Mouse (Mus musculus) gastrocnemius, adult 2 months (tissue): ENCODE results near the gene Brca2. TPM values are rescaled to one million over a fixed set of nuclear protein-coding genes. Genes with fewer than 3 reads are reported as not detected.

ENCODE experiments used
- DNase-seq: peaks from one replicate; pipeline ENCODE4 v3.0.0; 2022
- H3K27ac ChIP-seq: fragments of 200-600 bp; 2 replicates; pipeline ENCODE4 v1.8.1; 2022; ENCODE audit warnings: mild to moderate bottlenecking
- H3K4me3 ChIP-seq: fragments of 200-600 bp; 2 replicates; pipeline ENCODE4 v1.8.1; 2022; ENCODE audit warnings: mild to moderate bottlenecking, moderate library complexity
- CTCF ChIP-seq: fragments of 200-600 bp; IDR thresholded peaks from 2 replicates; pipeline ENCODE4 v1.8.1; 2022; ENCODE audit warnings: antibody characterized with exemption, mild to moderate bottlenecking, moderate library complexity
- intact Hi-C: fragments of 180-260 bp; cut with DNase I; formaldehyde crosslinking; loops from one replicate; pipeline ENCODE4 v1.15.1; 2025
- total RNA-seq, 2 experiments: library from RNA; stranded (reverse); gene quantifications; 2 replicates each; pipeline ENCODE4 v1.2.3; 2021

The Brca2 gene
- total RNA-seq, 2 experiments from 2014 or later = 0.61 to 0.95 TPM

DNA sequence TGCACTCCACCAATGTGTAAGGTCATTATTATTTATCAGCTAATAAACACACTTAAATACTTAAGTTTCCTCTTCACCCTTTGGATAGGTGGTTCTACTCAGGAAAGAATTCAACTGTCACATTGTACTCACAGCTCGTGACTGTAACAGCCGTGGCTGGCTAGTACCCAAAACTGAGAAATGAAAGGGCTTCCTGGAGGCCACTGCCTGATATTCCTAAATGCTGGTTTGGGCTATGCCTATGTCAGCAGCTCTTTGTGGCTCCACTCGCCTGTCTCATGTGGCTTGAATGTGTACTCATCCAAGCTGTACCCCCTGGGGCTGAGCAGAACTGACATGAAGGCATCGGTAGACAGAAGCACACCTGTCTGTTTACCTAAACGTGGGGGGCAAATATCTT, 52.5 kb downstream of the Brca2 start:
- Histone ChIP-seq H3K27ac (no peak overlapping the region), H3K4me3 (no peak overlapping the region)
- DNase-seq = no peak
- no peak for TF ChIP-seq CTCF
- intact Hi-C loops = no loop called here

DNA sequence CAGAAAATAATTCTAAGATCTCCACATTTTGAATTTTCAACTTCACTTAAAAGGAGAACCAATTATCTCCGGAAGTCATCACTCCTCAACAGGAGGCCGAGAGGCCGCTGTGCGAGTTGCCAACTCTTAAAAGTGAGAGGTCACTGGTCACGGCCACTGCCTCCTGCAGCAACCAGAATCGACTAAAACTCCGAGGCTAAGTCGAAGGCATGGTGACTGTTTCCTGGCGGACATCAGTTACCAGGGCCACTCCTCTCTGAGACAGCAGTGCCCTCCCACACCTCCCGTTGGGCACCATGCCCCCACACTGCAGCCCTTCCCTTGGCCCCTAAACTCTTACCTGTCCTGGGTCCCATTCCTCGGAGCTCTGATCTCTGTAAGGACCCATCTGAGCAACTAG, 54.4 kb downstream of the Brca2 start:
- Histone ChIP-seq H3K4me3 (no peak overlapping the region), H3K27ac (no peak overlapping the region)
- no peak for TF ChIP-seq CTCF
- DNase-seq = no peak
- intact Hi-C loops = no loop called here

DNA sequence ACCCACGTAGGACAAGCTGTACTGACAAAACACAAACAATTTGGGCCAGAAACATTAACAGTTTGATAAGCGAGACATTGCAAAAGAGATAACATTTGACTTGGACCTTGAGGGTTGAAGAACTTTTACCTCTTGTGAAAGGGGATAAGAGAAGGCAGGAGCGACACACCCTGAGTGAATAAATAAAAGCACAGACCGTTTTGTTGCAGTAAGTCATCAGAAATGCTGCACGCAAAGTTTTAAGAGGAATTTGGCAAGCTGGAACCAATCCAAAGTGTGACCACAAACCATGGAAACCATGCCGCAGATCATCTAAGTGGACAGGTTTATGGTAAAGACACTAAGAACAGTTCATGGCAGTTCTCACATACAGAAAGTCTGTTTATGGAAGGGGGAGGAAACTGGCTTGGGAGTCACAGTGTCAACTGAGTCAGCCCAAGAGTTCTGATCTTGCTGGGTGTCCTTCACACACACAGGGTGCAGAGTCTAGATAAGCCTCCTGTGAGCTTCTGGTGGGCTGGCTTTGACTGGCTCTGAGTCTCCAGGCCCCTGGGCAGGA, 56.3 kb downstream of the Brca2 start:
- DNase-seq = no peak
- intact Hi-C loops = no loop called here
- Histone ChIP-seq H3K4me3 (no peak overlapping the region), H3K27ac (no peak overlapping the region)
- no peak for TF ChIP-seq CTCF

DNA sequence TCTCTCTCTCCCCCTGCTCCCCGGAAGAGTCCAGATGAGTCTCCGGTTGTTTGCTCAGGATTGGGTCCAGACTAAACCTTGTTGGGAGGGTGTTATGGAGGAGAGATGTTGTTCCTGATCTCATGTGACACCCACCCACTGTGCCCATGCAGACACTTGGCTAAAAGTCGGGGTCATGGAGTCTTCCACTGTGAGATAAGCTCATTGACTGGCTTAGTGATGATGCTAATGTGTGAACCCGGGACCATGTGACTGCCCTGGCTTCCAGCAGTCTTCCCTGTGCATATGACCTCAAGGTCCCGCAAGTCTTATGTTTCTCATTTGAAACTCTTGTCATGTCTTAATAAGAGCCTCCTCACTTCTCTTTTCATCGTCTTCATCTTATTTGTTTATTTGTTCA, 58.8 kb downstream of the Brca2 start:
- intact Hi-C loops = no loop called here
- DNase-seq = no peak
- Histone ChIP-seq H3K27ac (no peak overlapping the region), H3K4me3 (no peak overlapping the region)
- no peak for TF ChIP-seq CTCF

DNA sequence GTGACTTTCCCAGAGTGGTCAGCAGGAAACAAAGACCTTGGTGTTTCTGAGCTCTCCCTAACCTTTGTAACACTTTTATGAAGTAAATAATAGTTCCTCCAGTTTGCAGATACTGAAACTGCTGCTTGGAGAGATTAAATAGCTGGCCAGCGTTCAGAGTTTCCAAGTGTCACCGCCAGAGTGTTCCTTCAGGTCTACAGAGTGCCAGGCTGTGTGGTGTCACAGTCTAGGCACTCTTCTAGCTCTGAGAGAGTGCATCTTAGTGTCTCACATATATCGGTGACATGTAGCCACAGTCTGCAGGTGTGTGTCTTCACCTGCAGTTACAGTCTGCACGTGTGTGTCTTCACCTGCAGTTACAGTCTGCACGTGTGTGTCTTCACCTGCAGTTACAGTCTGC, 60.8 kb downstream of the Brca2 start:
- H3K4me3 ChIP-seq = no peak overlapping the region
- no peak for TF ChIP-seq CTCF
- DNase-seq = no peak
- no peak overlapping the region; the same call in 1 of the 2 replicates for H3K27ac ChIP-seq
- intact Hi-C loops = no loop called here

DNA sequence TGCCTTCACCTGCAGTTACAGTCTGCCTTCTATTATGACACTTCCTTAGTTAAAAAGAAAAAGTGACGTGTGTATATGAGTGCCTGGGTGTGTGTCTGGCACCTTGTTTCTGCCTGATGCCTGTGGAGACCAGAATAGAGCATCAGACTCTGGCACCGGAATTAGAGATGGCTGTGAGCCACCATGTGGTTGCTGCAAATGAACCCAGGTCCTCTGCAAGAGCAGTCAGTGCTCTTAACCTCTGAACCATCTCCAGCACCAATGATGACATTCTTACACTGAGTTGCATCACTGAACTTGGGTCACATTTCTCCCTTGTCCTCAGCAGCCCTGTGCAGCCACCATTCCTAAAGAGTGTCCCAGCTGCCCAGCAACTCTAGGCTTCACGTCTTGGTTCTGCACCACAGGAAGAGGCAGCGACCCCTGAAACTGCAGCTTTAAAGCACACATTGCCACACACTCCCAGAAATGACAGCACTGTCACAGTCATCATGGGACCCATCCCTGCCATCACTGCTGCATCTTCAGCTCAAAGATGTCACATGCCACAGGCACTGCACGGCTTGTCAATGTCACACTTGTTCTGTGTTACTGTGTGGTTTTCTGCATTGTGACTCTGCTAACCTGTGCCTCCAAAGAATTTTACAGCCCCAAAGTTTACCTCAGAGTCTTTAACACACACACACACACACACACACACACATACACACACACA, 61.3 kb downstream of the Brca2 start:
- no peak overlapping the region for H3K4me3 ChIP-seq
- peak; percentile 77 for DNase-seq
- H3K27ac ChIP-seq = no peak overlapping the region; the same call in 1 of the 2 replicates
- intact Hi-C loops = no loop called here
- no peak for TF ChIP-seq CTCF

DNA sequence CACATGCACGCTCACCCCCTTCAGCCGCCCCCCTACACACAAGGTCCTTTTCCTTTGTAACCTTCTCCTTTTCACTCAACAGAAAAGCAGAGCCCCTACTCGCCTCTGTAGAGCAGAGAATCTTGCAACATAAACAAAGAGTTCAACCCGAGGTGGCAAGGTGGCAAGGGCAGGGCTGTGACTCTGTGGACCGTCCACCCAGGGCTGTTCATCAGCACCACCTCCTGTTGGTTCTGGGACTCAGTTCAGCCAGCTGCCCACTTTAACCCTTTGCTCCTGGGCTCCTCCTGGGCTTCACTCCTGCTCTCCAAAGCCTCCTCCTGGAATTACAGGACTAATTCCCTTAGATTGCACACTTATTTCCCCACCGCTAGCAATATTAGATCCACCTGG, 61.9 kb downstream of the Brca2 start:
- Histone ChIP-seq H3K4me3 (no peak overlapping the region), H3K27ac (no peak overlapping the region)
- no peak for DNase-seq
- no peak for TF ChIP-seq CTCF
- intact Hi-C loops = no loop called here

DNA sequence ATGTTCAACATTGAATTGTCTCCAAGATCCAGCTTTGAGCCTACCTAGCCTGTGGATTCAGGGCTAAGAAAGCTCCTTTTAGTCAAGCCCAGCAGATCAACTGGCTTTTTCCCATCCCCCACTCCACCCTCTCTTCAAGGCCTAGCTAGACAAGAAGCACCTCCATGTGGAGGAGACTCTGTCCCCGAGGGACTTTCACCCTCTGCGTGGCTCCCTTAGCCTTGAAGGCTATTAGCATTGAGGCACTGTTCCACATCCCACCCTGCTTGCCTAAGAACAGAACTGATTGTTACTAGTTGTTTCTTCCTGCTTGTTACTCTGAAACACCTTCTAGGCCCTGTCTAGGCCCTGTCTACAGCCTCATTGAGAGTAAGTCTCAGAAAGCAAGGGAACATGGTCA, 67.5 kb downstream of the Brca2 start:
- no peak for DNase-seq
- TF ChIP-seq CTCF = no peak
- Histone ChIP-seq H3K27ac (no peak overlapping the region), H3K4me3 (no peak overlapping the region)
- intact Hi-C loops = no loop called here

DNA sequence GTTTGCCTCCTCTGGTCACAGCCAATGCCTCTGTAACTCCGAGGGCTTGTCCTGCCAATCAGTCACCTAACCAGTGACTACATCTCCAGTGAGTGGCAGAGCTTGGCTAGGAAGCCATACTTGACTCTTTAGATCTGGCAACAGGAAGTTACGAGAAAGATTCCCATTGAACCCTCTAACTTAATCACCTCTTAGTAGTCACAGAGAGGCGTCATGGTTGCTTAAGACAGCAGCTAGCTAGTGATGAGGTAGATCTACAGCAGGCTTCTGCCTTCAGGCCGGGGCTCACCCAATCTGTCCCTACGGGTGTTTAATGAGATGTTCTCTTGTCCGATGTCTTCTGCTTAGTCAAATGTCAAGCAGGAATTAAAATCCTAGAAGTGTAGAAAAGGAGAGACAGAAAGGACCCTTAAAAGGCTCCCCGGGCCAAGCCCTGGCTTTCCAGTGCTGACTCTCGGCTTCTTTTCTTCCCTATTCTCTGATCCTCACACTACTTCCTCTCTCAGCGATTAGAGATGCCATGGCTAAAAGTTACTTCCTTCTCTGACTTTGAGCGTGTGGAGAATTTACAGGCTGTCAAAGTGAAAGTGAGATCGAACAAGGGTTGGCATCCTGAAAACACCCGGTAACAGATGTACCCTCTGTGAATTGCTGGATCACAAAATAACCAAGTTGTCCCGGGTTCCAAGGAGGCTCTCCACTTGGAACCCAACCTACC, 69.9 kb downstream of the Brca2 start:
- Histone ChIP-seq H3K4me3 (peak overlapping the region; percentile 82), H3K27ac (no peak overlapping the region)
- no peak for DNase-seq
- intact Hi-C loops = no loop called here
- no peak for TF ChIP-seq CTCF

DNA sequence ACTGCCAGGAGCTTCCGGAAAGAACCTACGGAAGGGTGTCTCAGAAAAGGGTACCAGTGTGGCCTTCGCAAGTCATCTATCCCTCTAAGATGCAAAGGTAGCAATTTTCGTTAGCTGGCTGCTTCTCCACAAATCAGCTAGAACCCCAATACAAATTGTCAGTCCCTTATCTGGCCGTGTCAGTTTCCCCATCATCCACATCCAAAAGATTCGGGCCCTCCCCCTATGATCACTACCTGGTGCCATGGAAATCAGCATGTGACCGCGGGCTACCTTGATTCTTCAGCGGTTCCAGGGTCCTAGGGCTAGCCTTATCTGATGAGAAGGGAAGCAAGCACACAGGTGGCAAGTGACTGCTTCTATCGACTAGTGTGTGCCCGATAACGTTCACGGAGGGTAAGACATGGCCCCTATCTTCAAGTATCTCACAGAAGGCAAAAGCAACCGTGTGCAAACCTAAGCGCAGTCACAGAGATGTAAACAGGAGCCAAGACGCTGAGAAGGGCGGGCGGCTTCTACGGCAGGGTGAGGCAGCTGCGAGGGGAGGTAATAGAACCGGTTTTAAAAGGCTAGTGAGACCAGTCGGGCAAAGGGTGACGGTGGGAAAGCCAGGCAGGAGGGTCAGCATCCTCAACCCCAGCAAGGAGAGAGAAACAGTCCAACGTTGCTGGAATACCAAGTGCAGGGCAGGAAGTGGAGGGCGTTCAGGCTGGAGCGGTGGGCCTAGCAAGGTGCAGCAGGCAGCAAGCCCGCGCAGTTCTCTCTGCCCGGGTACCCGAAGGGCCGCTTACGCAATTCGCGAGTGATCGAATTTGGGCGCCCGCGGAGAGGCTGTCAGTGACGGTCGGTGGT, 70.7 kb downstream of the Brca2 start:
- TF ChIP-seq CTCF = no peak
- intact Hi-C loops = no loop called here
- Histone ChIP-seq H3K27ac (peak overlapping the region; percentile 82), H3K4me3 (peak overlapping the region; percentile 82)
- peak; percentile 54 for DNase-seq

DNA sequence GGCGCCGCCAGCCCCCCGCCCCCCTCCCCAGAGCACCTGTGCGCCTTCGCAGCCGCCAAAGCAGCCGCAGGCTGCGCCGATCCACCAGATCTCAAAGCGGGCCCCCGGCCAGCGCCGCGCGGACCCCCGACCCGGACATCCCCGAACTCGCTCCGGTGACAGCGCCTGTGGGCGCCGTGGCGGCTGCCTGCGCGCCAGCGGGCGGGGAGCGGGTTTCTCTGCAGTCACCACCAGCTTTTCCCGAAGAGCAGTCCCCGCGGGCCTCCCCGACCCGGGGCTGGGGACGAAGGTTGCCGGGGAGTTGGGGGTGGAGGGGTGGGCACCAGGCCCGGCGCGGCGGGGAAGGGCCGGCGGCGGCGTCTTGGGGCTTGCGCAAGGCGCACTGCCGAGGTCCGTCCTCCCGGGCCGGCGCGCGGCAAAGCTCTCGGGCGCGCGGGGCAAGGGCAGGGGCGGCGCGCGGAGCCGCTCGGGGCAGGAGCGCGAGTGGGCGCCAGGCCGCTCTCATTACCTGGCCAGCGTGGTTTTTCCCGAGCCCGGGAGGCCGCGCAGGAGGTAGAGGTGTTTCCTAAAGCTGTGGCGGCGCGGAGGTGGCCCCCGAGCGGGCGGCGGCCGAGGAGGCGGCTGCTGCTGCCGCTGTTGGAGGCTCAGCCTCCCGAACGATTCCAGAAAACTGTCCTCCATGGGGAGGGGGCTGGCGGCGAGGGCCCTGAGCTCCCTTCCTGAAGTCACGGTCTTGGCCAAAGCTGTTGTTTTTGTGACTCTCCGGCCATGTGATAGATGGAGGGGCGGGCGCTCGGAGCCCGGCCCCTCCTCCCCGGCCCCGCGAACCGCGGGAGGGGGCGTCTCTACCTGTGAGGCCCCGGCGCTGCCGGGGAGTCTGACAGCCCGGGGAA, 71.6 kb downstream of the Brca2 start:
- peak overlapping the region; percentile 82 for H3K4me3 ChIP-seq
- peak overlapping the region; percentile 82 for H3K27ac ChIP-seq
- DNase-seq = peak; percentile 67
- no peak for TF ChIP-seq CTCF
- intact Hi-C loops = no loop called here
